Mouse (Mus musculus) effector memory CD4-positive, alpha-beta T cell, adult 7 months (primary cell): ENCODE measurements around the gene Hcar1. TPM values are rescaled to one million over a fixed set of nuclear protein-coding genes. Genes with fewer than 3 reads are reported as not detected.

ENCODE experiments used
- polyA plus RNA-seq: library from polyadenylated mRNA; unstranded; fragments of 100-300 nt; shearing (Covaris generic); gene quantifications from one replicate; pipeline ENCODE4 v1.2.1, GENCODE M21; 2017

Hcar1 gene
- polyA plus RNA-seq = not detected

DNA sequence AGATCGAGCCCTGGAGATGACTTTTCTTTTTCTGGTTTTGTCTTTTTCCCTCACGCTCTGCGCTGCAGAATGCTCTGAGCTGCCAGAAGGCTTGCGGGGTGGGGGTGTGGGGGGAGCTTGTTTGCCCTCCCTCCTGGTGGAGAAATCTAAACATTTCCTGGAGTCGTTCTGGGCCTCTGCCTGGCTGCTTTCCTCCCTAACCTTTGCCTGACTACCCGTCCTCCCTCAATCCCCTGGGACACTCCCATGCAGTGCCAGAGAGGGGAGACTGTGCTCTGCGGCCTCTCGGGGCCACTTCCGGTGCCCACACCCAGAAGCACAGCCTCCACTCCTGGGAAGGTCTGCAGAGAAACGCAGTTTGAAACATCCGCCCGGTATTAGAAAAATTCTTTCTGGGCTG, at the start of gene Hcar1:
Gene Hcar1 (minus strand): TSS at position 93 of the 400 bp plus-strand sequence.

DNA sequence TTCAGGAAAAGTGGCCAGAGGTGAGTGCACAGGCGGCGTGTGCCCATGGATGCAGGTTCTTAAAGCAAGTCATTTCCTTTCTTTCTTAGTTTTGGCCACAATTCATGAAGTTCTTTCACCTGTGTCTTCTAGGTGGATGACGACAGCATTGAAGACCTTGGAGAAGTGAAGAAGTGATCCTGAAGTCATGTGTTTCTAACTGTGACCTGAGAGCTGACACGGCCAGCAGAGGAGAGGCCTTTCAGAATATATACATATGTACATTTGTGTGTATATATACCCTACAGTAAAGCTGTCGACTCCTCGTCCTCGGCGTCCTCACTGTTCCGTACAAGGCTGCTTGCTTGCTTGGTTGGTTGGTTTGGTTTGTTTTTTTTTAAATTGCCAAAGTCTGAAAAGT, 47.3 kb upstream of the Hcar1 start, which contains the start of gene Gm43518:
Gene Gm43518 (plus strand): TSS at position 301 of the 400 bp plus-strand sequence.

GRCm38 (mm10) chr5:123906976-123907630, 27.3 kb upstream of the Hcar1 start, which contains the start of gene Denr:
Gene Denr (plus strand): TSS chr5:123907175.

GRCm38 (mm10) chr5:123865365-123865764, 14.5 kb downstream of the Hcar1 start, which contains the start of gene Hcar2:
Gene Hcar2 (minus strand): TSS chr5:123865499.

Other genes with a start within 250 kb of the Hcar1 start
- gene Clip1, start 195.4 kb downstream of the Hcar1 start, polyA plus RNA-seq = 147 TPM
- gene Zcchc8, start 158.9 kb downstream of the Hcar1 start, polyA plus RNA-seq = 65.1 TPM
- 290 TPM for gene Rsrc2, start 130.6 kb downstream of the Hcar1 start, polyA plus RNA-seq
- gene Kntc1, start 130.3 kb downstream of the Hcar1 start, polyA plus RNA-seq = 4.0 TPM
- gene Hcar2, start 14.5 kb downstream of the Hcar1 start, polyA plus RNA-seq = 0.26 TPM
- 64.7 TPM for gene Denr, start 27.2 kb upstream of the Hcar1 start, polyA plus RNA-seq
- gene Gm43518, start 47.4 kb upstream of the Hcar1 start, polyA plus RNA-seq = 3.1 TPM
- gene Ccdc62, start 50.7 kb upstream of the Hcar1 start, polyA plus RNA-seq = 3.6 TPM
- gene Hip1r, start 93.6 kb upstream of the Hcar1 start, polyA plus RNA-seq = 102 TPM
- 3,656 TPM for gene Vps37b, start 152.2 kb upstream of the Hcar1 start, polyA plus RNA-seq
- gene Abcb9, start 215.8 kb upstream of the Hcar1 start, polyA plus RNA-seq = 92.3 TPM
- gene Ogfod2, start 232.3 kb upstream of the Hcar1 start, polyA plus RNA-seq = 40.9 TPM
- gene Arl6ip4, start 236.1 kb upstream of the Hcar1 start, polyA plus RNA-seq = 46.0 TPM